Mouse (Mus musculus) urinary bladder, postnatal 25 days (tissue): Measurements from ENCODE around the gene Alad.
"Not testable (repeated sequence)": the region's sequence is repeated elsewhere in the genome, so short reads cannot be mapped to it uniquely, and the experiment has no call there.

Experiments used
- DNase-seq: peaks from one replicate; pipeline ENCODE4 v3.0.0; 2022; ENCODE audit warnings: low spot score

Gene Alad

GRCm38 (mm10) chr4:62485450-62486161 is 34.1 kb downstream of the Alad start:
- DNase-seq: peak; percentile 45

DNA sequence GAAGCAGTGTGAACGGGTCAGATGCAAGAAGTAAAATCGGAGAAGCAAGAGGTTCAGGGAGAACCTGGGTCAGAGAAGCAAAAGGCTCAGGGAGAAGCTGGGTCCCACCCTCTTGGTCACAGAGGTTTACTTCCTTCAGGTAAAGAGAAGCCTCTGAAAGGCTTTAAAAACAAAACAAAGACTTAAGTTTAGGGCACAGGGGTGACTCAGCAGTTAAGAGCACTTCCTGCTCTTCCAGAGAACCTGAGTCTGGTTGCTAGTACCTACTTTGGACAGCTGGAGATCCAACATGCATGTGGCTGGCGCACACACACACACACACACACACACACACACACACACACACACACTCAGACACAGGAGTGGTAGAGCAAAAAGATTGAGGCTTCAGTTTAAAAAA is 34.8 kb downstream of the Alad start:
- DNase-seq: no peak

- no peak for DNase-seq
These were observed 38.8 kb downstream of the Alad start for GRCm38 (mm10) chr4:62480709-62481605.

DNA sequence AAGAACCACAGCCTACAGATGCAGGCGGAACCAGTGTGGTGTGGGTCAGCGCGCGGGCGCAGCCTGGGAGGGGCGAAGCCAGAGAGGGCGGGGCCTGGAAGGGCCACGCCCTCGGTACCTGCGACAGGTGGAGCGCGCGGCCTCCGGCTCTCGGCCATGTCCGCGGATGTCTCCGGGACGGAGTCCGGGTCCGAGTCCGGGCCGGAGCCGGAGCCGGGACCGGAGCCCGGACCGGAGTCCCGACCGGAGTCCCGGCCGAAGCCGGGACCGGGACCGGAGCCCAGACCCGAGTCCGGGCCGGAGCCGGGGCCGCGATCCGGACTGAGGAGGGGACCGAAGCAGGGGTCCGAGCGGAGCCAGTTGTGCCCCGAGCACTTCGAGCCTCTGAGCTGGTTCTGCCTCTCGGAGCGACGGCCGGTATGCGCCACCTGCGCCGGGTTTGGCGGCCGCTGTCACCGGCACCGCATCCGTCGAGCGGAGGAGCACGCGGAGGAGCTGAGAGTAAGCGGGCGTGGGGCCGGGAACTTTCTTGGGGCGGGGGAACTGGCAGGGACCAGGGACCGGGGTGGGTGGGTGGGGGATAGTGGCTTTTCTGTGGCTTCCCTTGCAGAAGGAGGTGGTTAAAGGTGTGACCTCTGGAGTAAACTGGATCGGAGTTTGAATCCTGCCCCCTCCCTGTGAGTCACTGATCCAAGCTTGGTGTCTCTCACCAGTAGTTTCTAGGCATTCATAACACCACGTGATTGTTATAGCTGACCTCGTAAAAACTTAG is 39.6 kb downstream of the Alad start, which contains the start of gene Bspry:
Gene Bspry (plus strand): TSS at position 117 of the 772 bp plus-strand sequence.
- peak; percentile 64 for DNase-seq

- DNase-seq: not testable (repeated sequence)
These were observed 40.2 kb downstream of the Alad start for GRCm38 (mm10) chr4:62479593-62479936.

GRCm38 (mm10) chr4:62477542-62478244 is 42.0 kb downstream of the Alad start:
- DNase-seq: no peak

DNA sequence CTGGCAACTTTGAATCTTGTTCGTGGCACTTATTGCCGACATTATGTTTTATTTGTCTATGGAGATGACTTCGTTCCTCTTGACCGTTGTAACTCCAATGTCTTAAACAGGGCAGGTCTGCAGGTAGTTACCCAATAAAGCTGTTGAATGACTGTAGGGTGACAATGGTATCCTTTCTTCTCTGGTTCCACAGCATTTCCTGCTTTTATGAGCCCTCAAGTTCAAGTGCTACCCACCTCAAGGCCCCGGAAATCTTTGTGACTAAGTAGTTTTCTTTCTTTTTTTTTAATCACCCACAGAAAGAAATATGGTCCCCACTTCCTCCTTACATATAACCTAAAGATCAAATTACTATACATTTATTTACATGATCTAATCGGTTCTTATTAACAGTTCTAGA is 43.9 kb downstream of the Alad start:
- no peak for DNase-seq

DNA sequence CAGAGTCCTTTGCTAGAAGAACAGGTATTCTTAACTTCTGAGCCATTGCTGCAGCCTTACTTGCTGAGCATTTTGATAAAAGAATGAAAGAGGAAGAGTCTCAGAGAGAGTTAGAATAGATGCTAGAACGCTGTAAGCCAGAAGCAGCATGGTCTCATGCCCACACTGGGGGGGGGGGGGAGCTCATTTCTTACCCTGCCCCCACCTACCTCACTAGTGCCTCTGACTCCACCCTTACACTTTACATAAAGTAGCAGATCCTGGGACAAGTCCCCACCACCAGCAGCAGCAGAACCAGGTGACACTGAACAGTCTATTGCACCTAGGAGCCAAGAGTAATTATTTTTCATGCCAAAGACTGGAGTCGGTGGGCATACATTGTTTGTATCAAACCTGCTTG is 44.6 kb downstream of the Alad start:
- DNase-seq: no peak

DNA sequence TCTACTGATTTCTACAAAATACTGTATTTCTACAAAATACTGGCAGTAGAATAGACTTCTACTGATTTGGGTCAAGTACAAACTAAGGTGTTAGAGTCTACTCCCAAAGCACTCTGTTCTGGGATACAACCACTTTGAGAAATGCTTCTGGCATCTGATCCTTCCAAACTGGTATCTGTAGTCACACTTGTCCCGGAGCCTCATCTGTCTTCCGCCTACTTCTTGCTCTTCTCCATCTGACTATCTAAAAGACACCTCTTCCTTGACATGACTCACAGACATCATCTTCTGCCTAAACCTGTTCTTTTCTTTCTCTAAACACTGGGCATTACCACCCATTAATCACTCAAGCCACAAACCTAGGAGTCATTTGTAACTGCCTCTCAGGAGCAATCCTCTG is 47.6 kb downstream of the Alad start:
- DNase-seq: no peak

GRCm38 (mm10) chr4:62470598-62471051 is 49.1 kb downstream of the Alad start, which contains the start of gene Wdr31:
Wdr31 (minus strand) TSS chr4:62470896.
- peak; percentile 76 for DNase-seq

- no peak for DNase-seq
These were observed 51.6 kb downstream of the Alad start for GRCm38 (mm10) chr4:62468158-62468557.

DNA sequence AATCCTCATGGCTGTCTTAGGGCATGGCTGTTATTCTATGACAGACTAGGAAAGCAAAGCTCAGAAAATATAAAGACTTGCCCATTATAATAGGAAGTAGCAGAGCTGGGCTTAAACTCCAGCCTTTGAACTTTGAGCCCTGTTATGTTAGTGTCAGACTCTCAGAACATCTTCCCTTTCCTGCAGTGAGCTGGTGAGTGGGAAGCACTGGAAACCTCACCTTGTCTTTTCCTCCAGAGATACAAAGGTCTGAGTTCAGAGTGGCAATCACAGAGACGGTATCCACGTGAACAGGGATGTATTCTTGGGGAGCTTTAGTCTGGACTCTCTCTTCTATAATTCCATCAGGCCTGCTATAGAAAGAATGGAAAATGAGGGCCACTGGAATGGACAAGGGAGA is 56.6 kb downstream of the Alad start:
- no peak for DNase-seq

GRCm38 (mm10) chr4:62460348-62460747 is 59.4 kb downstream of the Alad start:
- DNase-seq: no peak
